Mouse (Mus musculus) testis, adult 2 months (tissue): ENCODE data around the gene Phf12.

Source experiments
- CTCF ChIP-seq: fragments of 200-500 bp; IDR thresholded peaks from 2 replicates; pipeline ENCODE4 v1.5.1; 2012; ENCODE audit warnings: low read depth, mild to moderate bottlenecking, inconsistent platforms, low read length, moderate library complexity; ENCODE audit not compliant: control insufficient read depth, insufficient read depth, insufficient replicate concordance
- POLR2A ChIP-seq: fragments of 200-500 bp; IDR thresholded peaks from 2 replicates; pipeline ENCODE4 v1.6.1; 2012; ENCODE audit warnings: low read depth, mild to moderate bottlenecking, inconsistent platforms, low read length, moderate library complexity; ENCODE audit not compliant: control insufficient read depth

GRCm38 (mm10) chr11:77947860-77948259 lies 34.7 kb upstream of the Phf12 start:
- TF ChIP-seq POLR2A (no peak), CTCF (no peak)
